Mouse (Mus musculus): ENCODE results near the gene Gnb1l.

The Gnb1l gene

DNA sequence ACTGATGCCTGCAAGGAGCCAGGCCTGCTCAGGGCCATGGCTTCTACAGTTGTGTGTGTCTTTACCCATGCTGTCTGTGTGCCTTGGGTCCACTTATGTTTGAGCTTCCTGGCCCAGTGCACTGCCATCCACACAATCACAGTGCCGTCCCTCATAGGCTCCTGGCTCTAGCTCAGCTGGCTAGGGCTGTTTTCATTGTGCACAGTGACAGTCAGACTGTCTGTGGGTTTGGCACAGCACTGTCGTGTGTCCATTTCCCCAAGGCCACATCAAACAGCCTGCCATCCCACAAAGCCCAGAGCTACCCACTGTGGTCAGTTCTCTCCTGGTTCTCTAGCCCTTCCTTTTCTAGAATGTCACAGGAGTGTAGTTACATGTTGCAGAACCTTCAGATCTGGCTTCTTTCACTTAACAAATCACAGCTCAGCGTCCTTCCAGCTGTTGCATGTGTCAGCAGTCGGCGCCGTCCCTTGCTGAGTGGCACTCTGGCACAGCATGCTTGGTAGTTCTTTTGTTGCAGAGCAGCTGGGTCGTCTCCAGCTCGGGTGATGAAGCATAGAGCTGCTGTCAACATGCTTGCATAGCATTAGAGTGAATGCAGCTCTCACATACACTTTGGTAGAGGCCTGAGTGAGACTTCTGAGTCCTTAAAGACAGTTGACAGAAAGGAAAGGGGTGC, 44.8 kb downstream of the Gnb1l start:
- no peak for DNase-seq (ENCODE audit: low spot score in 2 of 2)

DNA sequence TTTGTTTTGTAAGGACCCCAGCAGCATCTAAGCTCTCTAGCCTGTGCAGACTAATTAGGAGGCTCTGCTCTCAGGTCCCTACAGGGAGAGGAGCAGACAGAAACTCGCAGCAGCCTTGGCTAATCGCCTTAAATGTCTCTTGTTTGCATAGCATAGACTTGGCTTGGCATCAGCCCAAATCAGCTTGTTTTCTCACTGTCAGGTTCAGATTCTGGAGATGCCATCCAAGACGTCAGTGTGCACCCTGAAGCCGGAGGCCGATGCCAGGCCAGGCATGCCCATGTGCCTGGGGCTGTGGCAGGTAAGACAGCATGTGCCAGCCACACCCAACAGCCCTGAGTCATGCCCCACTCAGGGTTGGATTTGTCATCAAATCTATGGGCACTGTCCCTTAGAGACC, 49.4 kb downstream of the Gnb1l start:
- peak in 1 of 2 experiments; percentile 24 for DNase-seq (ENCODE audit: low spot score in 2 of 2)

DNA sequence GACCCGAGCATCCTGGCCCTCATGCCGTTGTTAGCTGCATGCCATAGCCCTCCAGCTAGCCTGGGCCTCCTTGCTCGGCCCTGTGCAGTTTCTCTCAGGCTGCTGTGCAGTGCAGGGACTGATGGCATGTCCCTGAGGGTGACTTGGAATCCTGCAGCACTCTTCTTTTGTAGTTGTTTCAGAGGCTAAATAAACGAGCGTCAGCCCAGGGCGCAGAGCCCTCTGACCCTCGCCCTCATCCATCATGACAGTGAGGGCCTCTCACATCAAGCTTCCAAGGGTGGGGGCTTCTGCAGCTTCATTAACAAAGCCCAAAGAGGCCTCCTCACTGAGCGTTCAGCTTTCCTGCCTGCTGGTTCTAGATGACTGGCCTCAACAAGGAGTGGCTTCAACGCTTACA, 53.1 kb downstream of the Gnb1l start:
- no peak for DNase-seq (ENCODE audit: low spot score in 2 of 2)

- no peak for DNase-seq (ENCODE audit: low spot score in 2 of 2)
Measured at GRCm38 (mm10) chr16:18552106-18552710, 53.7 kb downstream of the Gnb1l start.

GRCm38 (mm10) chr16:18554721-18555120, 56.2 kb downstream of the Gnb1l start:
- DNase-seq (ENCODE audit: low spot score in 2 of 2), result no peak

DNA sequence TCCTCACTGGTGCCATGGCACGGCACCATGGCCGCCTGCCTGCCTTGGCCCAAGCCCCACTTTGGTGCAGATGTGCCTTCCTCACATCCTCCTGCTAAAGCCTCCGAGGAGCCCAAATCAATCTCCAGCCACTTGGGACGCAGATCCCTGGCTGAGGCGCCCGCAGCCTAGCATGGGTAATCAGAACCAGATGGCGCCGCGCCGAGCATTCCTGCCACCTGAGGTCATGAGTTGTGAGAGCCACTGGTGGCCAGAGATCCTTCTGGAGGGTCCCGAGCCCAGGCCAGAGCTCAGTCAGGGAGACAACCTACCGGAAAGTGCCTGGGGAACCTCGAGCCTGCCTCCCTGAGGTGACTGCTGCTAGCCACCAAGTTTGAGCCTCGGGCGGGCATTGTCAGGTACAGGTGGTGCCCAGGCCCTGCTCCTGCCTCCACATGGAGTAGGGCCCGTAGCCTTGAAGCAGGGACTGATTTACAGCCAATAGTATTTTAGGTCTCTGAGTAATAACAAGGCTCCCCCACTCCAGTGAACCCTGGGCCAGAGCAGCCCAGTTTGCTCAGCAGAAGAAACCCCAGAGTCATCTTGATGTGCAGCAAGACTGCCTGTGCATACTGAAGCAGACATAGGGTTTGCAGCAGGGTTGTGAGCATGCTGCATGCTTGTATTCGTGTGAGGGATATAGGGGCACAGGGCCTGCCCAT, 56.9 kb downstream of the Gnb1l start:
- no peak for DNase-seq (ENCODE audit: low spot score in 2 of 2)

DNA sequence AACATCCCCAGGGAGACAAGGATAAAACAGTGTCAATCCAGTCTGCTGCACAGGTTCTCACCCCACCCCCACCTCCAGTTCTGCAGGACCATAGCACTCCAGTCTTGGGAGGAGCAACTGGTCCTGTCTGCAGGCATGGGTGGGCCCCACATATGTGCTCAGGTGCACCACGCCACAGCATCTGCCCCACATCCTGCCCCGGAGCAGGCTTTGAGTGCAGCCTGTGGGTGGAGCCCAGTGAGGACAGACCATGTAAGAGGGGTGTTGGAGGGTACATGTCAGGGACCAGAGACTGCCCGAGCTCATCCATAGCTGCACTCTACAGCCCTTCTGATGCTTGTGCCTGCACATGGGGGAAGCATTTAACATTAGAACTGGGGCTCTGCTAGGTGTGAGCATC, 57.9 kb downstream of the Gnb1l start:
- DNase-seq (ENCODE audit: low spot score in 2 of 2), result no peak

DNA sequence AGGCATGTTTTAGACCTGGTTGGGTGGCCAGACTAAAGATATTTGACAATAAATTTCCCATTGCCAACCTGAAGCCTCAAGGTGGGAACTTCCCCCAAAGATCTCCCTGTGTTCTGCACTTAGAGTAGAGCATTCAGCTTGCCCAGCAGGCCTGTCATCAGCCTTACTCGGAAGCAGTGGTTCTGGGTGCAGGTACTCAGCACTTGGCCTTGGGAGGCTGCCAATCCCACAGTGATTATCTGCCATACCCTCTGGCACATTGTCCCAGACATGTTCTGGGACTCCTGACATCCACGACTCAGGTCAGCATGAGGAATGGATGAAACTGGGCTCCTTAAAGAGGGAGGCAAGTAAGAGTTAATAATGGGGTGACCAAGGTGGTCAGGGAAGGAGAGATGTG, 66.0 kb downstream of the Gnb1l start:
- DNase-seq (ENCODE audit: low spot score in 2 of 2), result no peak

DNA sequence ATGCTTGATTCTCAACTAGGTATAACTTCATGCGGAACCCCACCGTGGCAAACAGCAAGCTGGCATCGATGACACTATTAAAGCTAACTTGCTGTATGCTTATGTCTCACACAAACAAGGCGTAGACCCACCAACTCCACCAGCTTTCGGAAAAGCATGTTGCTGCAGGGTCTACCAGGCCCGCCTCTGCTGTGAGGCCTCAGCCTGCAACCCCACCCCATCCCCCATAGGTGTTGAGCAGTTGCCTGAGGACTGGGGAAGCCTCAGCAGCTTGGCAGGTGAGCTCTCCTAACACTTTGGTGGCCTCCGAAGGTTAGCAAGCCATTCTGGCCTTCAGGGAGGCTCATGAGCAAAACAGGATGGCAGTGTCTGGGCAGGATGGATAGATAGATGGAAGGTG, 70.1 kb downstream of the Gnb1l start:
- DNase-seq (ENCODE audit: low spot score in 2 of 2), result no peak

DNA sequence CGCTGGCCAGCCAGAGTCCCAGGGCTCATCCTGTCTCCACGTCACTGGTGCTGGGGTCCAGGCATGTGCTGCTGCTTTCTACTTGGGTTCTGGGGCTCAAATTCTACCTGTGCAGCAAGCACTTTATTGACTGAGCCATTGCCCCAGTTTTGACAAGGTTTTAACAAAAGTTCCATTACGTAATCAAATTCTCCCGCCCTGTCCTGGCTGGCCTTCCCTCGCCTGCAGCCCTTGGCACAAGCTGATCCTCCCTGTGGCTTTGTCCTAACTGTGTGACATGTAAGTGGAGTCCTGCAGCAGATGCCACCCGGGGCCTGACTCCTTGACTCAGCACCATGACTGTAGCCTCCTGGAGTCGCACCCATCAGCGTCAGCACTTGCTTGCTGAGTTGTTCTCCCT, 75.7 kb downstream of the Gnb1l start:
- DNase-seq (ENCODE audit: low spot score in 2 of 2), result no peak

GRCm38 (mm10) chr16:18577071-18577470, 78.6 kb downstream of the Gnb1l start:
- no peak for DNase-seq (ENCODE audit: low spot score in 2 of 2)

- no peak for DNase-seq (ENCODE audit: low spot score in 2 of 2)
Measured at GRCm38 (mm10) chr16:18577599-18578160, 79.2 kb downstream of the Gnb1l start.

DNA sequence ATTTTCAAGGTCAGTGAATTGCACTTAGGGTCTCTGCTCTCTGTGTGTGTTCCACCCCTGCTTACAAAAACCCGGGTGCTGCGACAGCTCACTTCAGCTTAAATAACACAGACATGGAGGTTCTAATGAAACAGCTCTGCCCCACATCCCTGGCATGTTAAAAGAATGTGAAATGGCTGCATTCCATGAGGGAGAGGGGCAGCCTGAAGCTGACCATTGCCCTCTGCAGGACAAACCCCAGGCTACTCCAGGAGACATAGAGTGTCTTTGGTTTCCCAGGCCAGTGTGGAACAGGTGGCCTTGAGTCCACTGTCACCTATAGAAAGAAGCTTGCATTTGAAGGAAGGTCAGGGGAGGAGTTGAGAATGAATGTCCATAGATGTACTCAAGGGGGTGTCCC, 81.9 kb downstream of the Gnb1l start:
- no peak for DNase-seq (ENCODE audit: low spot score in 2 of 2)

DNA sequence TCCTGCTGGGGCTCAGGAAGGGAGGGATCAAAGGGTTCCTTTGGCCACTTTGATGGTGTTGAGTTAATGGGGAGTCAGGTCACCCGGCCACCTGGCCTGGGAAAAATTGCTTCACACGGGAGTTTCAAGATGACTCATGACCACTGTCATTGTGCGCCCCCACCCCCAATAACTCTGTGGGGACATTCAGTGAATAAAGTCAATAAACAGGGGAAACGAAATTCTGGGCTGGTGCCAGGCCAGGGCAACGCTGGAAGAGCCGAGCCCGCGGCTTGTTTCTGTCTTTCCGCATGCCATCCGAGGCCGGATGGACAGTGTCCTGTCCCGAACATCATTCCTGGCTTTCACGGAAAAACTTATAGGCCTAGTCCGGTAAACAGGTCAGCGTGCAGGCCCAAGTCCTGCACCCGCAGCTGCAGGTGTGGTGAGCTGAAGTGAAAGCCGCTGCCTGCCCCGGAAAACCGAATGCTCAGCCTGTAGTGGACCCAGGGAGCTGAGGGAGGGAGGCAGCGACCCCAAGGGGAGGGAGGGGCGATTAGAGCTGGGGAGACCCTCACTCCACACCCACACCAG, 82.6 kb downstream of the Gnb1l start:
- DNase-seq (ENCODE audit: low spot score in 2 of 2), result no peak

GRCm38 (mm10) chr16:18581623-18582205, 83.2 kb downstream of the Gnb1l start:
- DNase-seq (ENCODE audit: low spot score in 2 of 2), result no peak

DNA sequence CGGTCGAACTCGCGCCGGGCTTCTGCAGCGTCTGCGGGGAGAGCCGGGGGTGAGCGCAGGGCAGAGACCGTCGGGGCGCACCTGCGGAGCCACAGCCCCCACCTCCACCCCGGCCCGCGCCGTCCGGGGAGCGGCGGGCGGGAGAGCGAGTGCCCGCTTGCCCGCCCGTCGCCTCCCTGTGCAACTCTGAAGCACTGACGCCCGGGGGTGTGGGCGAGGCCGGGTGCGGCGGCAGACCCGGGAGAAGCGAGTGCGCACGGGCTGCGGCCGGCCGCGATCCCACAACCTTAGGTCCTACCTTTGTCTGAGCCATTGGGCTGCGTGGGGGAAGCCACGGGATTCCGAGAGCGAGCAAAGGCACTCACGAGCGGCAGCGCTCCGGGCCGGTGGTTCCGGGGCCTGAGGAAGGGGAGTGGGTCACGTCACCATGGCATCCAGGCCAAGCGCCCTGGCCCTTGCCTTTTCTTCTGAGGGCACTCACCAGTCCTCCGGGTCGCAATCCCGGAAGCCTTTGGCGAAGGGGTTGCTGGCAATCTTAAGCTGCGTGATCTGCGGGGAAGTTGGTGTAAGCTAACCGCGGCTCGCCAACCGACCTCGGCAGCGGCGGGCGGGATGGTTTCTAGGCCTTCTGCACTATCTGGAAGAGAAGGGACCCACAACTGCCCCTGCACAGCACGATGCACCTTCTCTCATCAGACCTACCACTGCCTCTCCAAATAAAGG, 84.1 kb downstream of the Gnb1l start:
- no peak for DNase-seq (ENCODE audit: low spot score in 2 of 2)

- DNase-seq (ENCODE audit: low spot score in 2 of 2), result no peak
Measured at GRCm38 (mm10) chr16:18583169-18583568, 84.7 kb downstream of the Gnb1l start.

DNA sequence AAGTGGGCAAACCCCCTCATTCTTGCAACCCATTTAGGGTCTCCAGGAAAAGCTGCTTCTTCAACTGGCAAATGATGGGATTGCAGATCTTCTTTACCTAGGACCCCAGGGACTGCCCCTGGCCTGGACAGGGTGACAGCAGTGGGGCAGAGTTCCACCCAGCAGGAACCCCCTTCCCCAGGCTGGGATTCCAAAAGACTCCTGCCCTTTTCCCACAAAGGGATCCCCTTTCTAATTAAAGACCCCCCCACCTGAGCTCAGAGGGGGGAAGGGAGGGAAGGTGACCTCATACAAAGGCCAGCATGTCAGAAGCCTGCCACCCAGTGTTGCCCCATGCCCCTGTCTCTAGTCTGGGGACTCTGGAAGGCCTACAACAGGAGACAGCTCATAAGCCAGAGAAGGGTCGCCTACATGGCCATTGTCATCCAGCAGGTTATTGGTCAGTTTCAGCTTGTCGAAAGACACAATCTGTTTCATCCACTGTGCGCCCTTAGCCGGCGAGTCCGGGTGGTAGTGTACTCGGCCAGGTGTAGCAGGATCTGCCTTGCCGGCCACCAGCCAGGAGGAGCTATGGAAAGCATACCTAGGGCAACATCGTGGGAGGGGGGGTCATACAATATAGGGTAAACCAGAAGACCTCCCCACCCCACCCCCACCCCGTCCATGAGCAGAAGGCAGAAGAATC, 85.3 kb downstream of the Gnb1l start:
- no peak for DNase-seq (ENCODE audit: low spot score in 2 of 2)

DNA sequence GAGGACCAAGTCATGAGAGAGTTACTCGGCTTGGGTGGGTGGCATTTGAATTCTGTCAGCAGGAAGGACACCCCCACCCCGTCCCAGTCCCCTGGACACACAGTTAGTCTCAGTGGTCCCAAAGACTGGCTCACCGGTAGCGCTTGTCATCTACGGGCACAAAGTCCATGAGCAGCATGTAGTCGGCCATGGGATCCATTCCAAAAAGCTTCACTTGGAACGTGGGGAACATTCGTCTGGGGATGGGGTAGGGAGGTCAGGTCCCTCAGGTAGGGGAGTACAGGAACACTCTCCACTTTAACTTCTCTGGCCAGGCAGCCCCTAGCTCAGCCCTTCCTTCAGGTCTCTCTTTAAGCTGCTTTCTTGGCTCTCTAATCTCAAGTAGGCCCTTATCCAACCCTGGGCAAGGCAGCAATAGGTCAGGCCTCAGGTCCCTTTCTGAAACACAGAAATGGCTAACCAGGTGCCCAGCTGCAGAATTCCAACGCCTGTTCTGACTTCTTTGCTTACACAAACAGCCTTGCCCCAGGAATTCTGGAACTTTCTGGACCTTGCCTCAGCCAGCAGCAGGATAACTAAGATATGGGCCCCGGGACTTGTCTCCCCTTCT, 86.5 kb downstream of the Gnb1l start:
- DNase-seq (ENCODE audit: low spot score in 2 of 2), result no peak

DNA sequence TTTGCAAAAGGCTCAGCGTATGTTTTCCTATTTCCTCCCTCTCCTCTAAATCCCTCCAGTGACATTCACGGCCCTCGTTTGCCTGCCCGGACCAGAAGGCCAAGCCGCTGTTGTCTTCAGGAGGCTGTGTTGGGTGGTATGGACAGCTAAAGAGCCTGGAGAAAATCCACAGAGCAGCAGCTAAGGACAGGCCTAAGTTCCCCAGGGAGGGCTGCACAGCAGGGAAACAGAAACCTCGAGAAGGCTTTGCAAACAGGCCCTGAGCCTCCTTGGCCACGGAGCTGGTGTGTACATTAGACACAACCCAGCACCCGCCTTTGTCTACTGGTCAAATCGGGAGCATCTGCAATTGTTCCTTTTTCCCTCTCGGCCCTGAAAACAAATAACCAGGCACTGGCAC, 87.2 kb downstream of the Gnb1l start:
- DNase-seq (ENCODE audit: low spot score in 2 of 2), result no peak
